Mouse (Mus musculus) MEL (cell line): ENCODE measurements at regions not wholly inside any gene's neighbourhood (a gene's known extent, or its start where the extent isn't known, plus 50 kb on each side); places are given as distances from the start of the nearest gene placed in this dataset.

Experiments used
- DNase-seq: peaks from one replicate; pipeline ENCODE4 v3.0.0; 2011; ENCODE audit warnings: low read depth, low spot score
- H3K27ac ChIP-seq: 2 replicates; pipeline ENCODE4 v1.5.1; 2012; ENCODE audit warnings: low read depth, mild to moderate bottlenecking, control low read depth, low read length, moderate library complexity; ENCODE audit not compliant: control insufficient read depth
- H3K27me3 ChIP-seq, 2 experiments: fragments of 150-350 bp in 1 of 2; sonication (generic) in 1 of 2; 2 replicates each; pipeline ENCODE4 v1.6.1; 2012; ENCODE audit warnings: low read length in 2 of 2, mild to moderate bottlenecking in 2 of 2, improper control_type of control experiment in 1 of 2, moderate library complexity in 1 of 2; ENCODE audit not compliant: insufficient read depth in 2 of 2, control insufficient read depth in 1 of 2
- H3K36me3 ChIP-seq, 2 experiments: 2 replicates each; pipeline ENCODE4 v1.6.1; 2012 to 2014; ENCODE audit warnings: low read length in 2 of 2, improper control_type of control experiment in 1 of 2, inconsistent platforms in 1 of 2, mild to moderate bottlenecking in 1 of 2; ENCODE audit not compliant: insufficient read depth in 2 of 2, control insufficient read depth in 1 of 2
- H3K4me1 ChIP-seq, 2 experiments: fragments of 150-350 bp in 1 of 2; sonication (generic) in 1 of 2; 2 replicates each; pipeline ENCODE4 v1.6.1; 2012; ENCODE audit warnings: low read length in 2 of 2, improper control_type of control experiment in 1 of 2, mild to moderate bottlenecking in 1 of 2; ENCODE audit not compliant: insufficient read depth in 2 of 2, control insufficient read depth in 1 of 2
- H3K4me3 ChIP-seq, 2 experiments: fragments of 150-350 bp in 1 of 2; sonication (generic) in 1 of 2; 2 replicates each; pipeline ENCODE4 v1.5.1; 2012; ENCODE audit warnings: low read depth in 2 of 2, low read length in 2 of 2, mild to moderate bottlenecking in 2 of 2, moderate library complexity in 2 of 2, control low read depth in 1 of 2, improper control_type of control experiment in 1 of 2; ENCODE audit not compliant: control insufficient read depth in 1 of 2, insufficient read depth in 1 of 2
- H3K79me2 ChIP-seq: 2 replicates; pipeline ENCODE4 v1.6.1; 2012; ENCODE audit warnings: mild to moderate bottlenecking, low read length, moderate library complexity; ENCODE audit not compliant: control insufficient read depth, poor library complexity, insufficient read depth
- H3K9ac ChIP-seq: 2 replicates; pipeline ENCODE4 v1.6.1; 2012; ENCODE audit warnings: low read depth, mild to moderate bottlenecking, control low read depth, low read length, moderate library complexity; ENCODE audit not compliant: control insufficient read depth, poor library complexity, severe bottlenecking
- H3K9me3 ChIP-seq: fragments of 150-350 bp; sonication (generic); replicated peaks from 2 replicates; pipeline ENCODE4 v1.6.1; 2012; ENCODE audit warnings: mild to moderate bottlenecking, low read length, improper control_type of control experiment, moderate library complexity; ENCODE audit not compliant: insufficient read depth
- CHD2 ChIP-seq: IDR thresholded peaks from 2 replicates; pipeline ENCODE4 v1.6.1; 2011; ENCODE audit warnings: low read length, improper control_type of control experiment
- ELF1 ChIP-seq: IDR thresholded peaks from 2 replicates; pipeline ENCODE4 v1.6.1; 2014; ENCODE audit warnings: low read depth, mild to moderate bottlenecking, inconsistent platforms, low read length, improper control_type of control experiment, moderate library complexity
- EP300 ChIP-seq, 2 experiments: IDR thresholded peaks; 2 replicates each; pipeline ENCODE4 v1.6.1; 2011; ENCODE audit warnings: improper control_type of control experiment in 2 of 2, low read length in 2 of 2, low read depth in 1 of 2, mild to moderate bottlenecking in 1 of 2
- ETS1 ChIP-seq: IDR thresholded peaks from 2 replicates; pipeline ENCODE4 v1.6.1; 2012; ENCODE audit warnings: low read depth, mild to moderate bottlenecking, inconsistent platforms, low read length, improper control_type of control experiment, moderate library complexity
- GABPA ChIP-seq: IDR thresholded peaks from 2 replicates; pipeline ENCODE4 v1.6.1; 2012; ENCODE audit warnings: low read depth, mild to moderate bottlenecking, inconsistent platforms, low read length, improper control_type of control experiment, moderate library complexity
- GATA1 ChIP-seq: IDR thresholded peaks from 2 replicates; pipeline ENCODE4 v1.6.1; 2011; ENCODE audit warnings: low read depth, low read length, improper control_type of control experiment
- HCFC1 ChIP-seq: IDR thresholded peaks from 2 replicates; pipeline ENCODE4 v1.6.1; 2012; ENCODE audit warnings: low read depth, mild to moderate bottlenecking, inconsistent platforms, low read length, improper control_type of control experiment, moderate library complexity
- MAFK ChIP-seq: IDR thresholded peaks from 2 replicates; pipeline ENCODE4 v1.6.1; 2011; ENCODE audit warnings: low read depth, mild to moderate bottlenecking, low read length, improper control_type of control experiment, borderline replicate concordance
- MEF2A ChIP-seq: IDR thresholded peaks from 2 replicates; pipeline ENCODE4 v1.6.1; 2014; ENCODE audit warnings: low read depth, mild to moderate bottlenecking, inconsistent platforms, low read length, improper control_type of control experiment; ENCODE audit not compliant: poor library complexity, insufficient replicate concordance, severe bottlenecking; ENCODE audit errors: extremely low read depth
- MXI1 ChIP-seq: IDR thresholded peaks from 2 replicates; pipeline ENCODE4 v1.6.1; 2011; ENCODE audit warnings: mild to moderate bottlenecking, low read depth, low read length, improper control_type of control experiment
- MYB ChIP-seq: IDR thresholded peaks from 2 replicates; pipeline ENCODE4 v1.6.1; 2011; ENCODE audit warnings: mild to moderate bottlenecking, low read depth, low read length, improper control_type of control experiment
- NELFE ChIP-seq: IDR thresholded peaks from 2 replicates; pipeline ENCODE4 v1.6.1; 2011; ENCODE audit warnings: low read depth, low read length, improper control_type of control experiment
- POLR2A ChIP-seq, 2 experiments: IDR thresholded peaks; 2 replicates each; pipeline ENCODE4 v1.6.1; 2011 to 2012; ENCODE audit warnings: low read length in 2 of 2, mild to moderate bottlenecking in 2 of 2, control low read depth in 1 of 2, improper control_type of control experiment in 1 of 2, low read depth in 1 of 2, moderate library complexity in 1 of 2; ENCODE audit not compliant: control insufficient read depth in 1 of 2, insufficient read depth in 1 of 2, poor library complexity in 1 of 2
- POLR2AphosphoS2 ChIP-seq: IDR thresholded peaks from 2 replicates; pipeline ENCODE4 v1.6.1; 2011; ENCODE audit warnings: low read length, improper control_type of control experiment
- RAD21 ChIP-seq: IDR thresholded peaks from 2 replicates; pipeline ENCODE4 v1.6.1; 2011; ENCODE audit warnings: mild to moderate bottlenecking, low read depth, low read length, improper control_type of control experiment
- SIN3A ChIP-seq: IDR thresholded peaks from 2 replicates; pipeline ENCODE4 v1.6.1; 2012; ENCODE audit warnings: low read length, improper control_type of control experiment, inconsistent platforms
- SMC3 ChIP-seq: IDR thresholded peaks from 2 replicates; pipeline ENCODE4 v1.6.1; 2011; ENCODE audit warnings: low read depth, low read length, improper control_type of control experiment
- TAL1 ChIP-seq: IDR thresholded peaks from 2 replicates; pipeline ENCODE4 v1.6.1; 2012; ENCODE audit warnings: mild to moderate bottlenecking, inconsistent platforms, low read length, moderate library complexity, mixed read lengths
- TBP ChIP-seq: IDR thresholded peaks from 2 replicates; pipeline ENCODE4 v1.8.0; 2011; ENCODE audit warnings: low read depth, low read length, improper control_type of control experiment
- UBTF ChIP-seq: IDR thresholded peaks from 2 replicates; pipeline ENCODE4 v1.6.1; 2012; ENCODE audit warnings: low read depth, mild to moderate bottlenecking, inconsistent platforms, low read length, improper control_type of control experiment, moderate library complexity, borderline replicate concordance; ENCODE audit not compliant: insufficient read depth
- USF1 ChIP-seq: IDR thresholded peaks from 2 replicates; pipeline ENCODE4 v1.6.1; 2014; ENCODE audit warnings: low read depth, mild to moderate bottlenecking, inconsistent platforms, low read length, improper control_type of control experiment, moderate library complexity
- ZKSCAN1 ChIP-seq: IDR thresholded peaks from 2 replicates; pipeline ENCODE4 v1.6.1; 2012; ENCODE audit warnings: low read depth, mild to moderate bottlenecking, inconsistent platforms, low read length, improper control_type of control experiment, moderate library complexity
- ZNF384 ChIP-seq: IDR thresholded peaks from 2 replicates; pipeline ENCODE4 v1.6.1; 2012; ENCODE audit warnings: low read depth, mild to moderate bottlenecking, inconsistent platforms, low read length, improper control_type of control experiment

GRCm38 (mm10) chr3:148595561-148595960 is 394.8 kb downstream of the Adgrl2 start:
- no peaks in the 10 kb centered on the region for H3K4me1 ChIP-seq
- H3K27me3 ChIP-seq: no peaks in the 10 kb centered on the region
- no peak overlapping the region for H3K9ac ChIP-seq
- H3K36me3 ChIP-seq: no peaks in the 10 kb centered on the region
- TF ChIP-seq MAFK: no peak
- TF ChIP-seq NELFE: no peak
- TF ChIP-seq UBTF: no peak
- no peak for TF ChIP-seq ELF1
- TF ChIP-seq TBP: no peak
- TF ChIP-seq ETS1: no peak
- no peak for TF ChIP-seq MXI1
- TF ChIP-seq ZNF384: no peak
- TF ChIP-seq POLR2A (IDR thresholded peaks at IDR 0.05; ENCODE audit: control insufficient read depth in 1 of 2, insufficient read depth in 1 of 2, low read depth in 1 of 2, low read length in 2 of 2, poor library complexity in 1 of 2): no peak
- no peak for TF ChIP-seq SIN3A
- no peak for TF ChIP-seq SMC3
- no peak for TF ChIP-seq RAD21
- no peak for TF ChIP-seq GABPA
- TF ChIP-seq GATA1: no peak
- no peak for TF ChIP-seq ZKSCAN1
- no peak for TF ChIP-seq MEF2A
- TF ChIP-seq HCFC1: no peak
- TF ChIP-seq POLR2AphosphoS2: no peak
- no peak for TF ChIP-seq USF1
- no peak for TF ChIP-seq TAL1
- no peaks in the 10 kb centered on the region for H3K9me3 ChIP-seq
- H3K79me2 ChIP-seq: no peaks in the 10 kb centered on the region
- no peak for DNase-seq
- no peak overlapping the region for H3K4me3 ChIP-seq
- no peak overlapping the region for H3K27ac ChIP-seq

- no peaks in the 10 kb centered on the region for H3K4me1 ChIP-seq
- DNase-seq: no peak
Observed at GRCm38 (mm10) chr3:148589556-148589955, 400.8 kb downstream of the Adgrl2 start.

More at GRCm38 (mm10) chr3:148589556-148589955, 400.8 kb downstream of the Adgrl2 start:
- no peaks in the 10 kb centered on the region for H3K36me3 ChIP-seq
- H3K4me3 ChIP-seq: no peak overlapping the region
- no peak overlapping the region for H3K27ac ChIP-seq
- no peak overlapping the region for H3K9ac ChIP-seq
- no peaks in the 10 kb centered on the region for H3K27me3 ChIP-seq
- no peaks in the 10 kb centered on the region for H3K9me3 ChIP-seq
- H3K79me2 ChIP-seq: no peaks in the 10 kb centered on the region
- TF ChIP-seq SIN3A (no peak), HCFC1 (no peak), POLR2AphosphoS2 (no peak), MYB (no peak), NELFE (no peak), EP300 (IDR thresholded peaks at IDR 0.05; ENCODE audit: low read depth in 1 of 2, low read length in 2 of 2) (no peak), CHD2 (no peak)
